Comparison of ENCODE assay signal across 8 mouse cellular contexts in genomic region chrX:157597585-157598185, GRCm38 (mm10). TPM values are rescaled to one million over a fixed set of nuclear protein-coding genes. Genes with fewer than 3 reads are reported as not detected.
DNase-seq lines count a peak whose midpoint lies in the region; ATAC-seq and TF ChIP-seq lines count a peak whose summit lies in the region.

No protein-coding gene starts in this region.

- no peak for DNase-seq in heart, adult 8-10 months (ENCODE audit: low spot score)
- DNase-seq in G1E (ENCODE audit: low spot score): no peak
- DNase-seq in forebrain, embryonic 14.5 days (ENCODE audit: low spot score): peak; percentile 29
- DNase-seq in neural tube, embryonic 11.5 days (ENCODE audit: low spot score): no peak
- DNase-seq in spleen, postnatal 14 days (ENCODE audit: low spot score in 2 of 2): no peak
- DNase-seq in layer of hippocampus, adult 11-12 months (ENCODE audit: low spot score): no peak

- H3K9me3 ChIP-seq in heart, embryonic 12.5 days (replicated peaks): no peaks in the 10 kb centered on the region
- no peaks in the 10 kb centered on the region for H3K9me3 ChIP-seq in G1E (replicated peaks)
- no peaks in the 10 kb centered on the region for H3K9me3 ChIP-seq in forebrain, embryonic 14.5 days (replicated peaks; ENCODE audit: control insufficient read depth, low read length)
- no peaks in the 10 kb centered on the region for H3K9me3 ChIP-seq in limb, embryonic 15.5 days
- H3K9me3 ChIP-seq in neural tube, embryonic 11.5 days (ENCODE audit: control insufficient read depth, low read length): no peaks in the 10 kb centered on the region

- H3K36me3 ChIP-seq in heart, embryonic 12.5 days: no peaks in the 10 kb centered on the region
- no peaks in the 10 kb centered on the region for H3K36me3 ChIP-seq in G1E (replicated peaks)
- no peaks in the 10 kb centered on the region for H3K36me3 ChIP-seq in forebrain, embryonic 14.5 days (ENCODE audit: control insufficient read depth, insufficient read depth, low read length)
- H3K36me3 ChIP-seq in limb, embryonic 15.5 days: no peaks in the 10 kb centered on the region
- no peaks in the 10 kb centered on the region for H3K36me3 ChIP-seq in neural tube, embryonic 11.5 days (ENCODE audit: control insufficient read depth, insufficient read depth, low read length)

- TF ChIP-seq CTCF in G1E (IDR thresholded peaks at IDR 0.05; ENCODE audit: low read depth, low read length): no peak

- peak overlapping the region; percentile 68 for H3K4me3 ChIP-seq in heart, embryonic 12.5 days
- peak overlapping the region; percentile 79 for H3K4me3 ChIP-seq in G1E (ENCODE audit: low read depth, low read length)
- peak overlapping the region; percentile 53 for H3K4me3 ChIP-seq in forebrain, embryonic 14.5 days (ENCODE audit: low read depth, low read length)
- peak overlapping the region; percentile 59 for H3K4me3 ChIP-seq in limb, embryonic 15.5 days
- peak overlapping the region; percentile 58 for H3K4me3 ChIP-seq in neural tube, embryonic 11.5 days (ENCODE audit: low read depth, low read length)

- peaks cover 6% of the 10 kb centered on the region for H3K4me1 ChIP-seq in heart, embryonic 12.5 days (replicated peaks)
- H3K4me1 ChIP-seq in G1E (ENCODE audit: insufficient read depth, low read depth, low read length): peaks cover 11% of the 10 kb centered on the region
- no peaks in the 10 kb centered on the region for H3K4me1 ChIP-seq in forebrain, embryonic 14.5 days (ENCODE audit: control insufficient read depth, insufficient read depth, low read length)
- H3K4me1 ChIP-seq in limb, embryonic 15.5 days: no peaks in the 10 kb centered on the region; the same call in 1 of the 2 replicates
- H3K4me1 ChIP-seq in neural tube, embryonic 11.5 days (ENCODE audit: control insufficient read depth, insufficient read depth, low read length): no peaks in the 10 kb centered on the region

- peak overlapping the region; percentile 86 for H3K27ac ChIP-seq in heart, embryonic 12.5 days (ENCODE audit: poor library complexity, severe bottlenecking)
- H3K27ac ChIP-seq in forebrain, embryonic 14.5 days (ENCODE audit: low read depth, low read length): peak overlapping the region; percentile 91
- peak overlapping the region; percentile 91 for H3K27ac ChIP-seq in limb, embryonic 15.5 days
- H3K27ac ChIP-seq in neural tube, embryonic 11.5 days (ENCODE audit: low read depth, low read length): peak overlapping the region; percentile 83

- peak overlapping the region; percentile 81 for H3K9ac ChIP-seq in heart, embryonic 12.5 days
- peak overlapping the region; percentile 85 for H3K9ac ChIP-seq in forebrain, embryonic 14.5 days (ENCODE audit: low read length)
- H3K9ac ChIP-seq in limb, embryonic 15.5 days: peak overlapping the region; percentile 66
- peak overlapping the region; percentile 84 for H3K9ac ChIP-seq in neural tube, embryonic 11.5 days (ENCODE audit: low read length)

- 0 out of 2 replicates have a peak, but pooled peaks have one; percentile 36 for ATAC-seq in heart, embryonic 12.5 days (ENCODE audit: insufficient number of reproducible peaks, low FRiP score)
- ATAC-seq in G1E (ENCODE audit: extremely low read depth, insufficient number of reproducible peaks, low FRiP score, poor library complexity, severe bottlenecking): no peak
- ATAC-seq in forebrain, embryonic 14.5 days: peak; percentile 35
- no peak for ATAC-seq in limb, embryonic 15.5 days (ENCODE audit: insufficient number of reproducible peaks, low FRiP score, low TSS enrichment, low read depth)
- ATAC-seq in neural tube, embryonic 11.5 days (ENCODE audit: insufficient read depth, low FRiP score, low TSS enrichment): peak; percentile 52; the same call in 1 of the 2 replicates

- no peaks in the 10 kb centered on the region for H3K27me3 ChIP-seq in heart, embryonic 12.5 days (replicated peaks)
- no peaks in the 10 kb centered on the region for H3K27me3 ChIP-seq in G1E (ENCODE audit: insufficient read depth, low read length)
- H3K27me3 ChIP-seq in forebrain, embryonic 14.5 days (replicated peaks; ENCODE audit: control insufficient read depth, insufficient read depth, low read length): no peaks in the 10 kb centered on the region
- H3K27me3 ChIP-seq in limb, embryonic 15.5 days: no peaks in the 10 kb centered on the region
- no peaks in the 10 kb centered on the region for H3K27me3 ChIP-seq in neural tube, embryonic 11.5 days (ENCODE audit: control insufficient read depth, insufficient read depth, low read length)

- WGBS in heart, embryonic 12.5 days: 14% methylated on average over 17 of the region's 17 CpGs
- 22% methylated on average over 17 of the region's 17 CpGs for WGBS in forebrain, embryonic 14.5 days
- WGBS in limb, embryonic 15.5 days: 20% methylated on average over 17 of the region's 17 CpGs
- 16% methylated on average over 17 of the region's 17 CpGs for WGBS in neural tube, embryonic 11.5 days

- peak overlapping the region; percentile 64 for H3K4me2 ChIP-seq in heart, embryonic 12.5 days
- H3K4me2 ChIP-seq in forebrain, embryonic 14.5 days (ENCODE audit: low read length): peak overlapping the region; percentile 55
- H3K4me2 ChIP-seq in limb, embryonic 15.5 days: peak overlapping the region; percentile 36
- peak overlapping the region; percentile 43 for H3K4me2 ChIP-seq in neural tube, embryonic 11.5 days (ENCODE audit: low read depth)

RNA-seq across cellular contexts. Expression of gene Mbtps2, which starts 0.8 kb away (rescaled TPM):
- 19.4 and 20.3 TPM in 2 replicates for polyA plus RNA-seq in heart, embryonic 12.5 days (2016; fragmentation: Nextera tagmentation; extraction: Ambion mirVana)
- 10 to 100 TPM; 11.9 to 16.0 (median 14.7) TPM for total RNA-seq in heart, adult 8-10 months (2022)
- total RNA-seq in G1E (2014; fragmentation: Nextera tagmentation) (44.5 and 49.3 TPM in 2 replicates), G1E (2017) (10.0 and 19.1 TPM in 2 replicates)
- 6.3 and 6.6 TPM in 2 replicates for polyA plus RNA-seq in G1E (2012)
- polyA plus RNA-seq in forebrain, embryonic 14.5 days (2014; fragmentation: Nextera tagmentation; extraction: Ambion mirVana): 27.9 and 30.6 TPM in 2 replicates
- 19.4 and 20.7 TPM in 2 replicates for polyA plus RNA-seq in limb, embryonic 15.5 days (2015; fragmentation: Nextera tagmentation; extraction: Ambion mirVana)
- polyA plus RNA-seq in neural tube, embryonic 11.5 days (2014; fragmentation: Nextera tagmentation; extraction: Ambion mirVana): 25.2 and 26.3 TPM in 2 replicates

RNA-seq across cellular contexts. Expression of gene Yy2, which starts 28.9 kb away (rescaled TPM):
- polyA plus RNA-seq in heart, embryonic 12.5 days (2016; fragmentation: Nextera tagmentation; extraction: Ambion mirVana): 2.0 and 3.7 TPM in 2 replicates
- 1 to 10 TPM in 1 of 4 experiments, under 1 TPM in 2, not detected in 1; 0.44 to 1.5 (median 0.50) TPM for total RNA-seq in heart, adult 8-10 months (2022)
- total RNA-seq in G1E (2014; fragmentation: Nextera tagmentation) (5.2 and 7.5 TPM in 2 replicates), G1E (2017) (5.2 and 6.9 TPM in 2 replicates)
- 0.10 TPM in 1 of 2 replicates, not detected in the other for polyA plus RNA-seq in G1E (2012)
- 2.7 and 3.1 TPM in 2 replicates for polyA plus RNA-seq in forebrain, embryonic 14.5 days (2014; fragmentation: Nextera tagmentation; extraction: Ambion mirVana)
- polyA plus RNA-seq in limb, embryonic 15.5 days (2015; fragmentation: Nextera tagmentation; extraction: Ambion mirVana): 1.5 and 3.2 TPM in 2 replicates
- polyA plus RNA-seq in neural tube, embryonic 11.5 days (2014; fragmentation: Nextera tagmentation; extraction: Ambion mirVana): 4.5 and 7.6 TPM in 2 replicates

Comparison
In these comparisons a context has a peak if more than half of its experiments do, and no peak if none do; other contexts are left out.
1. ATAC-seq: peak in heart, embryonic 12.5 days (single experiment), forebrain, embryonic 14.5 days (single experiment) and neural tube, embryonic 11.5 days (single experiment); none in G1E (single experiment) and limb, embryonic 15.5 days (single experiment).
2. Peak in every context shown above with its lines, with median percentiles within 50 percentile points of each other: H3K27ac ChIP-seq, H3K4me2 ChIP-seq, H3K4me3 ChIP-seq and H3K9ac ChIP-seq.